ENCODE assay signal across 24 mouse cellular contexts in genomic region chr10:23783493-23783884, GRCm38 (mm10). TPM values are rescaled to one million over a fixed set of nuclear protein-coding genes. Genes with fewer than 3 reads are reported as not detected.
A peak's percentile ranks its signal among the peaks of the same experiment; 100 is the strongest.
DNase-seq lines count a peak whose midpoint lies in the region; ATAC-seq and TF ChIP-seq lines count a peak whose summit lies in the region.
"Had no signal": no experiment of that assay in that cellular context is flagged by ENCODE, and none has a peak within 500 bp of the region (broad histone marks: within the 10 kb centered on the region; RNA-seq: fewer than 3 reads in every experiment).

No protein-coding gene starts in this region.

- H3K27me3 ChIP-seq in embryonic facial prominence, embryonic 14.5 days (replicated peaks; ENCODE audit: control insufficient read depth, insufficient read depth, low read length) = no peaks in the 10 kb centered on the region
- H3K27me3 ChIP-seq in embryonic facial prominence, embryonic 10.5 days (replicated peaks; ENCODE audit: low read depth, poor library complexity, severe bottlenecking) = no peaks in the 10 kb centered on the region
- H3K27me3 ChIP-seq in CH12.LX (replicated peaks) = no peaks in the 10 kb centered on the region
- H3K27me3 ChIP-seq in liver, embryonic 15.5 days = no peaks in the 10 kb centered on the region
- H3K27me3 ChIP-seq in intestine, embryonic 16.5 days (replicated peaks; ENCODE audit: control insufficient read depth, insufficient read depth, low read length) = no peaks in the 10 kb centered on the region
- H3K27me3 ChIP-seq: embryonic facial prominence, embryonic 12.5 days; heart, embryonic 13.5 days; intestine, embryonic 15.5 days; midbrain, embryonic 13.5 days; neural tube, embryonic 13.5 days had no signal

- no peak overlapping the region for H3K4me2 ChIP-seq in embryonic facial prominence, embryonic 14.5 days (ENCODE audit: low read depth, low read length)
- H3K4me2 ChIP-seq in CH12.LX (ENCODE audit: insufficient read depth, low read depth, poor library complexity, severe bottlenecking) = no peak overlapping the region
- no peak overlapping the region for H3K4me2 ChIP-seq in liver, embryonic 15.5 days
- no peak overlapping the region for H3K4me2 ChIP-seq in intestine, embryonic 16.5 days (ENCODE audit: low read depth, low read length)
- H3K4me2 ChIP-seq: embryonic facial prominence, embryonic 12.5 days; heart, embryonic 13.5 days; intestine, embryonic 15.5 days; midbrain, embryonic 13.5 days; neural tube, embryonic 13.5 days had no signal

- dilution Hi-C loops in CH12.LX (cut with MboI; ENCODE audit: extremely low pct_ligation_motif_present, extremely low pct_unique_long_range_greater_than_20kb, low sequenced_read_pairs) = no loop called here

- no peak for TF ChIP-seq CTCF in CH12.LX (conservative IDR thresholded peaks at IDR 0.05 in 1 of 2, IDR thresholded peaks at IDR 0.05 in 1 of 2; ENCODE audit: low read depth in 2 of 2, low read length in 2 of 2)

- WGBS in embryonic facial prominence, embryonic 14.5 days = 25% methylated on average over 2 of the region's 2 CpGs
- WGBS in embryonic facial prominence, embryonic 10.5 days = 18% methylated on average over 2 of the region's 2 CpGs
- WGBS in liver, embryonic 15.5 days (ENCODE audit: insufficient replicate concordance) = 19% methylated on average over 2 of the region's 2 CpGs
- WGBS in intestine, embryonic 16.5 days = 36% methylated on average over 2 of the region's 2 CpGs

- H3K79me2 ChIP-seq in CH12.LX (replicated peaks; ENCODE audit: control insufficient read depth, extremely low read depth, insufficient read depth, poor library complexity, severe bottlenecking) = peaks cover 30% of the 10 kb centered on the region

- H3K4me1 ChIP-seq in embryonic facial prominence, embryonic 14.5 days (ENCODE audit: control insufficient read depth, insufficient read depth, low read length) = peaks cover 15% of the 10 kb centered on the region
- peaks cover 21% of the 10 kb centered on the region for H3K4me1 ChIP-seq in embryonic facial prominence, embryonic 10.5 days
- peaks cover 2 to 23% of the 10 kb centered on the region in 2 experiments; a peak in 3 of 4 replicates for H3K4me1 ChIP-seq in CH12.LX (ENCODE audit: control insufficient read depth in 1 of 2, insufficient read depth in 2 of 2)
- H3K4me1 ChIP-seq in liver, embryonic 15.5 days (replicated peaks) = peaks cover 65% of the 10 kb centered on the region
- H3K4me1 ChIP-seq in intestine, embryonic 16.5 days (ENCODE audit: control insufficient read depth, insufficient read depth, low read length) = peaks cover 10% of the 10 kb centered on the region; the same call in 1 of the 2 replicates

- no peak overlapping the region for H3K4me3 ChIP-seq in embryonic facial prominence, embryonic 14.5 days (ENCODE audit: low read depth, low read length)
- H3K4me3 ChIP-seq in embryonic facial prominence, embryonic 10.5 days = no peak overlapping the region
- no peak overlapping the region for H3K4me3 ChIP-seq in CH12.LX (replicated peaks in 1 of 3; ENCODE audit: low read depth in 2 of 3, low read length in 2 of 3, poor library complexity in 1 of 3)
- H3K4me3 ChIP-seq in liver, embryonic 15.5 days (replicated peaks) = no peak overlapping the region
- no peak overlapping the region for H3K4me3 ChIP-seq in intestine, embryonic 16.5 days (ENCODE audit: low read length)
- H3K4me3 ChIP-seq: embryonic facial prominence, embryonic 12.5 days; heart, embryonic 13.5 days; hindbrain, embryonic 10.5 days; intestine, embryonic 15.5 days; midbrain, embryonic 13.5 days; neural tube, embryonic 13.5 days had no signal

- no peak for TF ChIP-seq POLR2A in CH12.LX (IDR thresholded peaks at IDR 0.05; ENCODE audit: low read depth, low read length)

- TF ChIP-seq RAD21 in CH12.LX (IDR thresholded peaks at IDR 0.05; ENCODE audit: low read depth, low read length) = no peak

- ATAC-seq in embryonic facial prominence, embryonic 14.5 days (ENCODE audit: low read depth) = no peak
- ATAC-seq in liver, embryonic 15.5 days (ENCODE audit: insufficient read depth) = no peak
- no peak for ATAC-seq in intestine, embryonic 16.5 days
- ATAC-seq: forebrain, embryonic 16.5 days; hindbrain, embryonic 16.5 days; intestine, embryonic 15.5 days; midbrain, embryonic 13.5 days had no signal

- in situ Hi-C loops in CH12.LX (cut with MboI; ENCODE audit: low pct_ligation_motif_present, low pct_unique_long_range_greater_than_20kb, low sequenced_read_pairs) = no loop called here

- no peak for TF ChIP-seq EP300 in CH12.LX (IDR thresholded peaks at IDR 0.05; ENCODE audit: low read length)

- no peaks in the 10 kb centered on the region for H3K9me3 ChIP-seq in embryonic facial prominence, embryonic 14.5 days (ENCODE audit: control insufficient read depth, low read length)
- H3K9me3 ChIP-seq in embryonic facial prominence, embryonic 10.5 days = no peaks in the 10 kb centered on the region
- no peaks in the 10 kb centered on the region for H3K9me3 ChIP-seq in CH12.LX (replicated peaks; ENCODE audit: low read length)
- H3K9me3 ChIP-seq in liver, embryonic 15.5 days (replicated peaks) = no peaks in the 10 kb centered on the region
- H3K9me3 ChIP-seq in intestine, embryonic 16.5 days (ENCODE audit: control insufficient read depth, low read length) = no peaks in the 10 kb centered on the region
- H3K9me3 ChIP-seq: embryonic facial prominence, embryonic 12.5 days; heart, embryonic 13.5 days; hindbrain, embryonic 10.5 days; intestine, embryonic 15.5 days; midbrain, embryonic 13.5 days; neural tube, embryonic 13.5 days had no signal

- H3K27ac ChIP-seq in embryonic facial prominence, embryonic 14.5 days (replicated peaks; ENCODE audit: low read depth, low read length) = 0 out of 2 replicates have a peak overlapping the region, but pooled peaks have one; percentile 11
- no peak overlapping the region for H3K27ac ChIP-seq in embryonic facial prominence, embryonic 10.5 days (replicated peaks)
- no peak overlapping the region for H3K27ac ChIP-seq in CH12.LX (ENCODE audit: insufficient read depth, low read depth)
- H3K27ac ChIP-seq in liver, embryonic 15.5 days (replicated peaks) = peak overlapping the region; percentile 45
- no peak overlapping the region for H3K27ac ChIP-seq in intestine, embryonic 16.5 days (ENCODE audit: low read length)
- H3K27ac ChIP-seq: embryonic facial prominence, embryonic 12.5 days; hindbrain, embryonic 10.5 days; macrophage; midbrain, embryonic 13.5 days; neural tube, embryonic 13.5 days had no signal

- H3K9ac ChIP-seq in embryonic facial prominence, embryonic 14.5 days (ENCODE audit: low read depth, low read length) = no peak overlapping the region
- H3K9ac ChIP-seq in CH12.LX (ENCODE audit: insufficient read depth, low read depth) = no peak overlapping the region
- H3K9ac ChIP-seq in liver, embryonic 15.5 days = no peak overlapping the region
- H3K9ac ChIP-seq in intestine, embryonic 16.5 days (ENCODE audit: low read depth, low read length) = no peak overlapping the region
- H3K9ac ChIP-seq: embryonic facial prominence, embryonic 12.5 days; intestine, embryonic 15.5 days; midbrain, embryonic 13.5 days; neural tube, embryonic 13.5 days had no signal

- peaks cover 55% of the 10 kb centered on the region for H3K36me3 ChIP-seq in embryonic facial prominence, embryonic 14.5 days (ENCODE audit: control insufficient read depth, insufficient read depth, low read length)
- peaks cover 62% of the 10 kb centered on the region for H3K36me3 ChIP-seq in embryonic facial prominence, embryonic 10.5 days (replicated peaks)
- peaks cover 33 to 45% of the 10 kb centered on the region in 2 experiments for H3K36me3 ChIP-seq in CH12.LX (replicated peaks in 1 of 2; ENCODE audit: control insufficient read depth in 1 of 2, insufficient read depth in 1 of 2, low read length in 1 of 2)
- H3K36me3 ChIP-seq in liver, embryonic 15.5 days (replicated peaks) = peaks cover 34% of the 10 kb centered on the region
- peaks cover 16% of the 10 kb centered on the region; the same call in 1 of the 2 replicates for H3K36me3 ChIP-seq in intestine, embryonic 16.5 days (ENCODE audit: control insufficient read depth, insufficient read depth, low read length)

- no peak for DNase-seq in embryonic facial prominence, embryonic 14.5 days (ENCODE audit: low spot score)
- DNase-seq in embryonic facial prominence, embryonic 10.5 days (ENCODE audit: low spot score) = no peak
- no peak for DNase-seq in CH12.LX (ENCODE audit: extremely low read depth)
- peak; percentile 45 for DNase-seq in NIH3T3 (ENCODE audit: low read depth)
- DNase-seq in kidney, adult 11 months = no peak
- DNase-seq: adrenal gland, postnatal 36 days; cerebellum, adult 2 months; heart, postnatal 10 days; kidney, postnatal 14 days; layer of hippocampus, adult 9-11 months; lung, adult 18-20 months; lung, postnatal 10 days; thymus, postnatal 4 days had no signal

TF ChIP-seq in CH12.LX, 34 proteins besides CTCF, POLR2A, EP300 and RAD21 (continues in another document):
- TF ChIP-seq RCOR1 (conservative IDR thresholded peaks at IDR 0.05; ENCODE audit: low read depth, low read length) (peak; percentile 39; the same call in 1 of the 2 replicates), ZMIZ1 (IDR thresholded peaks at IDR 0.05; ENCODE audit: low read depth, low read length) (peak; percentile 50; the same call in 1 of the 2 replicates), MXI1 (IDR thresholded peaks at IDR 0.05; ENCODE audit: low read depth, low read length) (no peak), ZNF384 (IDR thresholded peaks at IDR 0.05; ENCODE audit: low read depth, low read length) (no peak), KAT2A (IDR thresholded peaks at IDR 0.05; ENCODE audit: insufficient replicate concordance, low read length) (no peak), MAX (IDR thresholded peaks at IDR 0.05; ENCODE audit: low read length) (no peak)

RNA-seq across cellular contexts. Expression of gene Rps12, which starts 3.6 kb away (rescaled TPM):
- 254 and 271 TPM in 2 replicates for polyA plus RNA-seq in embryonic facial prominence, embryonic 14.5 days (2014; fragmentation: Nextera tagmentation; extraction: Ambion mirVana)
- polyA plus RNA-seq in embryonic facial prominence, embryonic 10.5 days (2016; fragmentation: Nextera tagmentation; extraction: Ambion mirVana) = 142 and 152 TPM in 2 replicates
- total RNA-seq in CH12.LX (2012; rRNA removed) (5,116 and 5,207 TPM in 2 replicates), CH12.LX (2014; rRNA removed) (4,147 and 4,213 TPM in 2 replicates)
- polyA plus RNA-seq in CH12.LX (2012; ENCODE audit: insufficient read length, low read depth) = 140 and 211 TPM in 2 replicates
- 118 and 126 TPM in 2 replicates for polyA plus RNA-seq in liver, embryonic 15.5 days (2015; fragmentation: Nextera tagmentation; extraction: Ambion mirVana)
- 161 and 175 TPM in 2 replicates for polyA plus RNA-seq in intestine, embryonic 16.5 days (2015; fragmentation: Nextera tagmentation; extraction: Ambion mirVana)

RNA-seq across cellular contexts. Expression of gene Slc18b1, which starts 13.3 kb away (rescaled TPM):
- 18.5 and 18.8 TPM in 2 replicates for polyA plus RNA-seq in embryonic facial prominence, embryonic 14.5 days (2014; fragmentation: Nextera tagmentation; extraction: Ambion mirVana)
- 10.2 and 11.7 TPM in 2 replicates for polyA plus RNA-seq in embryonic facial prominence, embryonic 10.5 days (2016; fragmentation: Nextera tagmentation; extraction: Ambion mirVana)
- total RNA-seq in CH12.LX (2012; rRNA removed) (not detected in 2 replicates), CH12.LX (2014; rRNA removed) (not detected in 2 replicates)
- 0.18 TPM in 1 of 2 replicates, not detected in the other for polyA plus RNA-seq in CH12.LX (2012; ENCODE audit: insufficient read length, low read depth)
- polyA plus RNA-seq in liver, embryonic 15.5 days (2015; fragmentation: Nextera tagmentation; extraction: Ambion mirVana) = 1.4 and 1.7 TPM in 2 replicates
- polyA plus RNA-seq in intestine, embryonic 16.5 days (2015; fragmentation: Nextera tagmentation; extraction: Ambion mirVana) = 21.2 and 21.4 TPM in 2 replicates

Comparison
In these comparisons a context has a peak if more than half of its experiments do, and no peak if none do; other contexts are left out.
1. H3K27ac ChIP-seq: peak in embryonic facial prominence, embryonic 14.5 days (single experiment) and liver, embryonic 15.5 days (single experiment); none in embryonic facial prominence, embryonic 10.5 days (single experiment), CH12.LX (single experiment) and intestine, embryonic 16.5 days (single experiment).